Mouse (Mus musculus): ENCODE measurements at regions not wholly inside any gene's neighbourhood (a gene's known extent, or its start where the extent isn't known, plus 50 kb on each side); places are given as distances from the start of the nearest gene placed in this dataset.

GRCm38 (mm10) chr4:70844742-70845141 lies 309.9 kb upstream of the Megf9 start:
- DNase-seq (ENCODE audit: low spot score in 2 of 2): no peak

- DNase-seq (ENCODE audit: low spot score in 2 of 2): no peak
These were observed 276.1 kb upstream of the Megf9 start for GRCm38 (mm10) chr4:70810956-70811316.

- DNase-seq (ENCODE audit: low spot score in 2 of 2): no peak
These were observed 275.6 kb upstream of the Megf9 start for GRCm38 (mm10) chr4:70810311-70810955.

GRCm38 (mm10) chr4:70804925-70805342 lies 270.1 kb upstream of the Megf9 start:
- no peak for DNase-seq (ENCODE audit: low spot score in 2 of 2)

- DNase-seq (ENCODE audit: low spot score in 2 of 2): no peak
These were observed 263.7 kb upstream of the Megf9 start for GRCm38 (mm10) chr4:70798483-70798882.

- no peak for DNase-seq (ENCODE audit: low spot score in 2 of 2)
These were observed 263.1 kb upstream of the Megf9 start for GRCm38 (mm10) chr4:70797935-70798334.

GRCm38 (mm10) chr4:70783487-70783886 lies 248.7 kb upstream of the Megf9 start:
- DNase-seq (ENCODE audit: low spot score in 2 of 2): no peak

- peak in 1 of 2 experiments; percentile 23 for DNase-seq (ENCODE audit: low spot score in 2 of 2)
These were observed 246.8 kb upstream of the Megf9 start for GRCm38 (mm10) chr4:70781591-70781990.

- no peak for DNase-seq (ENCODE audit: low spot score in 2 of 2)
These were observed 241.5 kb upstream of the Megf9 start for GRCm38 (mm10) chr4:70776273-70776672.

- peak in 1 of 2 experiments; percentile 3 for DNase-seq (ENCODE audit: low spot score in 2 of 2)
These were observed 208.6 kb upstream of the Megf9 start for GRCm38 (mm10) chr4:70743425-70743824.

- DNase-seq (ENCODE audit: low spot score in 2 of 2): peak in 1 of 2 experiments; percentile 1
These were observed 207.2 kb upstream of the Megf9 start for GRCm38 (mm10) chr4:70742002-70742401.

GRCm38 (mm10) chr4:70741121-70741520 lies 206.3 kb upstream of the Megf9 start:
- no peak for DNase-seq (ENCODE audit: low spot score in 2 of 2)

- no peak for DNase-seq (ENCODE audit: low spot score in 2 of 2)
These were observed 174.4 kb upstream of the Megf9 start for GRCm38 (mm10) chr4:70709126-70709689.

GRCm38 (mm10) chr4:70705128-70705752 lies 170.4 kb upstream of the Megf9 start:
- DNase-seq (ENCODE audit: low spot score in 2 of 2): no peak

GRCm38 (mm10) chr4:70700894-70701293 lies 166.1 kb upstream of the Megf9 start:
- DNase-seq (ENCODE audit: low spot score in 2 of 2): peak in 1 of 2 experiments; percentile 2

- no peak for DNase-seq (ENCODE audit: low spot score in 2 of 2)
These were observed 129.4 kb upstream of the Megf9 start for GRCm38 (mm10) chr4:70664181-70664580.

GRCm38 (mm10) chr4:70621431-70621837 lies 86.6 kb upstream of the Megf9 start:
- peak in 1 of 2 experiments; percentile 6 for DNase-seq (ENCODE audit: low spot score in 2 of 2)

- DNase-seq (ENCODE audit: low spot score in 2 of 2): peak; percentile 47 to 54
These were observed 85.0 kb upstream of the Megf9 start for GRCm38 (mm10) chr4:70619636-70620287.

GRCm38 (mm10) chr4:70615794-70616193 lies 81.0 kb upstream of the Megf9 start:
- no peak for DNase-seq (ENCODE audit: low spot score in 2 of 2)

GRCm38 (mm10) chr4:70614411-70614810 lies 79.6 kb upstream of the Megf9 start:
- DNase-seq (ENCODE audit: low spot score in 2 of 2): no peak

- peak; percentile 18 to 58 for DNase-seq (ENCODE audit: low spot score in 2 of 2)
These were observed 68.5 kb upstream of the Megf9 start for GRCm38 (mm10) chr4:70603209-70603852.

- peak; percentile 30 to 43 for DNase-seq (ENCODE audit: low spot score in 2 of 2)
These were observed 66.5 kb upstream of the Megf9 start for GRCm38 (mm10) chr4:70601301-70601700.
